Mouse (Mus musculus) cortical plate, adult 2 months (tissue): ENCODE results near the gene Hoxd3. TPM values are rescaled to one million over a fixed set of nuclear protein-coding genes. Genes with fewer than 3 reads are reported as not detected.

Experiments used
- H3K27ac ChIP-seq: fragments of 200-500 bp; 2 replicates; pipeline ENCODE4 v1.5.1; 2012; ENCODE audit warnings: low read length, control low read depth, inconsistent platforms; ENCODE audit not compliant: insufficient read depth
- H3K4me1 ChIP-seq: fragments of 200-500 bp; 2 replicates; pipeline ENCODE4 v1.6.1; 2011; ENCODE audit warnings: low read length; ENCODE audit not compliant: control insufficient read depth, insufficient read depth
- H3K4me3 ChIP-seq: fragments of 200-500 bp; 2 replicates; pipeline ENCODE4 v1.5.1; 2011; ENCODE audit warnings: mild to moderate bottlenecking, low read length, control low read depth; ENCODE audit not compliant: insufficient read depth
- CTCF ChIP-seq: fragments of 200-500 bp; IDR thresholded peaks from 2 replicates; pipeline ENCODE4 v1.5.1; 2011; ENCODE audit warnings: mild to moderate bottlenecking, control low read depth, low read length; ENCODE audit not compliant: insufficient read depth; ENCODE audit errors: extremely low read depth
- POLR2A ChIP-seq: fragments of 200-500 bp; IDR thresholded peaks from 2 replicates; pipeline ENCODE4 v1.6.1; 2011; ENCODE audit warnings: mild to moderate bottlenecking, low read length, control low read depth; ENCODE audit not compliant: insufficient read depth; ENCODE audit errors: extremely low read depth
- polyA plus RNA-seq: library from polyadenylated mRNA; depleted of rRNA; stranded (reverse); fragments of >200 nt; gene quantifications from 2 replicates; pipeline ENCODE4 v1.2.3, GENCODE M21; 2012

Gene Hoxd3
- polyA plus RNA-seq, 1 experiment = not detected

- TF ChIP-seq POLR2A = no peak
- Histone ChIP-seq H3K27ac (no peak overlapping the region), H3K4me1 (no peaks in the 10 kb centered on the region), H3K4me3 (no peak overlapping the region)
Measured at GRCm38 (mm10) chr2:74699664-74700545, 11.8 kb upstream of the Hoxd3 start.

DNA sequence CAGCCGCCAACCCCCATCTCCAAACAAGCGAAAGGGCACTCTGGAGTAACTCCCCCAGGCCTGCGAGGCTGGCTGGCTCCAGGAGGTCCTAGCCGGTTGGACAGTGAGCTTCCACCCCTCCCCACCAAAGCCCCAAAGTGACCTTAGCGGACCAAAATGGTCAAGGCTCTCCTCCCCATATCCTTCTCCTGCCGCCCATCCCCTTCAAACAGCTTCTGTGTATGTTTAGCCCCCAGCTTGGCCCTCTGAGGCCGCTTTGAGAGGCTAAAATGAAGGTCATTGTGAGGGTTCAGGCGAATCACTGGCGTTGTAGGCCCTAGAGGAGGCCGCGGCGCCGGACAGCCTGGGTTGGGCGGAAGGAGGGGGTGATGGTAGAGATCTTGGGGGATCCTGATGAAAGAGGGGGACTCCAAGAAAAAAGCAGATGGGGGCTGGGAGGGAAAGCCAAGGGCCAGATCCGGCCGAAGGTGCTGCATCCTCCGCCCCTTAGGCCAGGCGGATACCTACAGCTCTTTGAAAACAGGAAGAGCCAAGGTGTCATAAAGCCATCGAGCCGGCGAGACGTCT is 11.1 kb upstream of the Hoxd3 start:
- no peak overlapping the region for H3K27ac ChIP-seq
- H3K4me3 ChIP-seq = no peak overlapping the region
- no peaks in the 10 kb centered on the region for H3K4me1 ChIP-seq
- TF ChIP-seq POLR2A (no peak), CTCF (no peak)

GRCm38 (mm10) chr2:74701949-74702819 is 9.5 kb upstream of the Hoxd3 start:
- no peak overlapping the region for H3K27ac ChIP-seq
- peak; percentile 84 for TF ChIP-seq CTCF
- TF ChIP-seq POLR2A = no peak
- H3K4me1 ChIP-seq = no peaks in the 10 kb centered on the region
- no peak overlapping the region for H3K4me3 ChIP-seq

DNA sequence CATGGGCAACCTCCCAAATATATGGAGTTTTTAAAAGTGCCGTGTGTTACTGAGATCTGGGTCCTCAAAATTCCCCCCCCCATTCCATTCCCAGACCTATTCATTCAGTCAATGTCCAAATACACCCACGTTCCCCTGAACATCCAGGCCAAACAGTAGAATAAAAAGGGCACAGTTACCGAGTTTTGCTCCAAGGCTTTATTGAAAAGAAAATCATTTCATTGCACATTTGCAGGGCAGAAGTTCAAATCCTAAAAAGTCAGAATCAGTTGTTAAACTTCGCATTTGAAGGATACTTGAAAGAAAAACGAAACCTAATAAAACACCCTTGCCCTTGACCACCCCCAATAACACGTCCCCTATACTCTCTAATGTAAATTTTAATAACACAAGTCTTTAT is 8.9 kb upstream of the Hoxd3 start:
- Histone ChIP-seq H3K4me3 (no peak overlapping the region), H3K27ac (no peak overlapping the region), H3K4me1 (no peaks in the 10 kb centered on the region)
- no peak for TF ChIP-seq CTCF
- no peak for TF ChIP-seq POLR2A

GRCm38 (mm10) chr2:74703317-74703716 is 8.4 kb upstream of the Hoxd3 start:
- no peak for TF ChIP-seq POLR2A
- no peak for TF ChIP-seq CTCF

DNA sequence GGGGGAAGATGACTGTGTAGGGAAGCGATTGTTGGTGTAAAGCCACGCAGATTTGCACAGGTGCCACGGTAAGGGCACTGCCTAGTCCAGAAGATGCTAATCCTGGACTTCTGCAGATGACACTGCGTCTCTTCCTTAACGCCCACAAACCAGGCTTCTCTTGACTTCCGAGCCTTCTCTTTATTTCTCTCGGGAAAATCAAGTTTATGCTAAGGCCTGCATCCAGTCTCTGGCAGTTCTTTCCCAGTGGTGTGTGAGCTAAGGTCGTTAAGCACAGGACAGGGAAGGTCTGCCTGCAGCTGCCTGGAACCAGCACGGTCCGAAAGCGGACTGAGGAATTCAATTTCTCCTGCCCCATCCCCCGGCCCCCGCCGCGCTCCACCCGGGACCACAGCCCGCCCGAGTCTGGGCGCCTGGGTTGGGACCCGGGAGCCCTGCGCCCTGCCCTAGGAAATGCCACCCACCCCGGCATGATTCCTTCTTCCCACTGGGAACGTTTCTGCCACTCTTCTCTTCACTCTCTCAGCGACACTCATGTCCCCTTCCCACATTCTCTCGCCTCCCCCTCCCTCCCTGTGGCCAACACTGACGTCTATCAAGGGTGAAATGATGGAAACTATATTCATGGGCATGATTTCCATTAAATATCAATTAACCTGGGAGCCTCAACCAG is 7.9 kb upstream of the Hoxd3 start:
- no peak overlapping the region for H3K27ac ChIP-seq
- no peak overlapping the region for H3K4me3 ChIP-seq
- H3K4me1 ChIP-seq = no peaks in the 10 kb centered on the region
- TF ChIP-seq POLR2A (no peak), CTCF (no peak)

More at GRCm38 (mm10) chr2:74703317-74703716, 8.4 kb upstream of the Hoxd3 start:
- H3K4me3 ChIP-seq = no peak overlapping the region
- no peak overlapping the region for H3K27ac ChIP-seq
- H3K4me1 ChIP-seq = no peaks in the 10 kb centered on the region

- no peak for TF ChIP-seq CTCF
- TF ChIP-seq POLR2A = no peak
- Histone ChIP-seq H3K4me3 (no peak within 1 kb of the TSS), H3K4me1 (no peaks in the 10 kb centered on the region), H3K27ac (no peak within 1 kb of the TSS)
Measured at GRCm38 (mm10) chr2:74704393-74704998, 7.2 kb upstream of the Hoxd3 start, which contains the start of gene Hoxd8. Hoxd8 (plus strand) TSS chr2:74704615.

DNA sequence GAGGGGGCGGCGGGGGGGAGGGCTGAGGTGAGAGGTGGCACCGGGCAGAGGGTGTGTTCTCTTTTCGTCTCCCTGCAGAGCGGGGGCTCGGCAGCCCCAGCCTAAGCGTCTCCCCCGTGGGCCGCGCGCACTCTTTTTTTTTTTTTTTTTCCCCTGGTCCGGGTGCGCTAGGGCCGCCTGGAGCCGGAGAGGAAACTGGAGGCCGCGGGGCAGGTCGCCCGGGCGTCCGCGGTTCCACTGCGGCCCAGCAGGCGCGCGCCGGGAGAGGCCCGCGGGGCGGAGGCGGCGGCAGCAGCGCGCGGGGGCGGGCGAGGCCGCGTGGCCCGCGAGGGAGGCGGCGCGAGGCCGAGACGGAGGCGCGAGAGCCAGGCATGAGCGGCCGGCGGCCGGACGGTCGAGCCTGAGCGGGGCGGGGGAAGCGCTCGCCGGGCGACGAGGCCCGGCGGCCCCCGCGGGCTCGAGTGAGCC is 6.7 kb upstream of the Hoxd3 start:
- no peak overlapping the region for H3K27ac ChIP-seq
- H3K4me1 ChIP-seq = no peaks in the 10 kb centered on the region
- H3K4me3 ChIP-seq = no peak overlapping the region
- TF ChIP-seq POLR2A (no peak), CTCF (no peak)
